Mouse (Mus musculus) hindbrain, embryonic 16.5 days (tissue): ENCODE data around the gene Rps27rt. TPM values are rescaled to one million over a fixed set of nuclear protein-coding genes. Genes with fewer than 3 reads are reported as not detected.
"Not testable (repeated sequence)": the region's sequence is repeated elsewhere in the genome, so short reads cannot be mapped to it uniquely, and the experiment has no call there.

Source experiments
- ATAC-seq: fragments of 200-750 bp; cut with Nextera tagmentation; 2 replicates; pipeline ENCODE4 v1.8.0; 2017; ENCODE audit warnings: moderate TSS enrichment, moderate library complexity
- H3K27ac ChIP-seq: fragments of 300-500 bp; sonication (generic); 2 replicates; pipeline ENCODE4 v1.5.1; 2014; ENCODE audit warnings: low read depth, mild to moderate bottlenecking, control low read depth, low read length, moderate library complexity
- H3K27me3 ChIP-seq: fragments of 300-500 bp; sonication (generic); replicated peaks from 2 replicates; pipeline ENCODE4 v1.6.1; 2014; ENCODE audit warnings: low read length; ENCODE audit not compliant: control insufficient read depth, insufficient read depth
- H3K36me3 ChIP-seq: fragments of 300-500 bp; sonication (generic); 2 replicates; pipeline ENCODE4 v1.6.1; 2014; ENCODE audit warnings: mild to moderate bottlenecking, low read length, moderate library complexity, mixed read lengths; ENCODE audit not compliant: control insufficient read depth, insufficient read depth
- H3K4me1 ChIP-seq: fragments of 300-500 bp; sonication (generic); 2 replicates; pipeline ENCODE4 v1.6.1; 2014; ENCODE audit warnings: low read depth, low read length; ENCODE audit not compliant: control insufficient read depth, insufficient read depth
- H3K4me2 ChIP-seq: fragments of 300-500 bp; sonication (generic); 2 replicates; pipeline ENCODE4 v1.6.1; 2014; ENCODE audit warnings: mild to moderate bottlenecking, low read length, control low read depth, moderate library complexity
- H3K4me3 ChIP-seq: fragments of 300-500 bp; sonication (generic); 2 replicates; pipeline ENCODE4 v1.5.1; 2014; ENCODE audit warnings: mild to moderate bottlenecking, low read length, control low read depth, moderate library complexity
- H3K9ac ChIP-seq: fragments of 300-500 bp; sonication (generic); 2 replicates; pipeline ENCODE4 v1.6.1; 2014; ENCODE audit warnings: low read depth, mild to moderate bottlenecking, control low read depth, low read length, moderate library complexity
- H3K9me3 ChIP-seq: fragments of 300-500 bp; sonication (generic); 2 replicates; pipeline ENCODE4 v1.6.1; 2014; ENCODE audit warnings: mild to moderate bottlenecking, low read length, moderate library complexity; ENCODE audit not compliant: control insufficient read depth
- WGBS: fragments of 180-500 bp; shearing (Covaris S2); extraction: QIAGEN DNeasy Blood & Tissue Kit; methylation state at CpG from one replicate; pipeline ENCODE4 v1.1.7; 2014; 5-methylcytosine and 5-hydroxymethylcytosine counted together
- polyA plus RNA-seq: library from polyadenylated mRNA; unstranded; fragments of >200 nt; fragmentation: Nextera tagmentation; extraction: Ambion mirVana; gene quantifications from 2 replicates; pipeline ENCODE4 v1.2.1, GENCODE M21; 2015

Gene Rps27rt
- polyA plus RNA-seq: 113 and 196 TPM in 2 replicates

DNA sequence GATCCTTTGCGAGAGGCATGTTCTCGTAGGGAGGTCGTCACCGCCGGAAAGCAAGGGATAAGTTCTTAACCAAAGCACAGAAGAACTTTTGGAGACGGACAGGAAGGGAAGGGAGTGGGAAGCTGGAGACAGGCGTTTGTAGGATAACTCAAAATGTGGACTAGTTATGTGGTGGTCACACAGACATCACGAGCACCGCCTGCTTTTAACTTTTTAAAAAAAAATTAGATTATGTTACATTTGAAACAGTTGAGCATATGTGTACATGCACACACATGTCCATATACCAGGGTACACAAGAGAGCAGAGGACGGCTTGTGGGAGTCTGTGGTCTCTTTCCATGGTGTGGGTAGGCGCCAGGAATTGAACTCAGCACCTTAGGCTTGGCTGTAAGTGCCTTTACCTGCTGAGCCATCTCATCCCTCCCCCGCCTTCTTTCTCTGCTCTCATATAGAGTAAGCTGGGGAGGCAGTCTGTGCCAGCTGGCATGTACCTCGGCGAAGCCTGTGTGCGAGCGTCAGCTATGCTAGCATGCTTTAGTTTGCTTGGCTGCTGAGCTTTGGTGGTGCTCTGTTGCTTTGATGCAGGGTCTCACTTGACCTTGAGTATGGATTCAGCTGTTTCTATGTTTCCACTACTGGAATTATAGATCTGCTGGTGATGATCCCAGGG lies at the start of gene Rps27rt:
Rps27rt (minus strand) TSS at position 51 of the 672 bp plus-strand sequence.
- Histone ChIP-seq H3K4me1 (peaks cover 7% of the 10 kb centered on the region), H3K9ac (no peak within 1 kb of the TSS), H3K4me2 (no peak within 1 kb of the TSS), H3K27ac (no peak within 1 kb of the TSS), H3K9me3 (no peaks in the 10 kb centered on the region), H3K4me3 (no peak within 1 kb of the TSS), H3K27me3 (no peaks in the 10 kb centered on the region), H3K36me3 (no peaks in the 10 kb centered on the region)
- WGBS: 94% methylated on average over 16 of the region's 16 CpGs
- ATAC-seq: no peak

- not testable (repeated sequence) for H3K4me1 ChIP-seq, H3K4me3 ChIP-seq, H3K27me3 ChIP-seq, ATAC-seq, H3K9me3 ChIP-seq, H3K27ac ChIP-seq, H3K4me2 ChIP-seq, H3K9ac ChIP-seq, H3K36me3 ChIP-seq
- 90% methylated on average over 1 of the region's 1 CpGs for WGBS
Observed at GRCm38 (mm10) chr9:115031046-115031445, 48.5 kb upstream of the Rps27rt start.

GRCm38 (mm10) chr9:115030581-115030980 lies 48.0 kb upstream of the Rps27rt start:
- Histone ChIP-seq H3K9me3 (0 out of 2 replicates have a peak, but pooled peaks cover 3% of the 10 kb centered on the region), H3K36me3 (no peaks in the 10 kb centered on the region), H3K4me3 (no peak overlapping the region), H3K9ac (no peak overlapping the region), H3K27ac (no peak overlapping the region), H3K27me3 (no peaks in the 10 kb centered on the region), H3K4me1 (peaks cover 6% of the 10 kb centered on the region), H3K4me2 (no peak overlapping the region)
- 37% methylated on average over 4 of the region's 4 CpGs for WGBS
- ATAC-seq: no peak

- no peak overlapping the region for H3K4me3 ChIP-seq
- no peaks in the 10 kb centered on the region for H3K27me3 ChIP-seq
- no peaks in the 10 kb centered on the region for H3K36me3 ChIP-seq
- H3K27ac ChIP-seq: no peak overlapping the region
- peak; percentile 72 for ATAC-seq
- no peak overlapping the region for H3K4me2 ChIP-seq
- 0 out of 2 replicates have a peak, but pooled peaks cover 3% of the 10 kb centered on the region for H3K9me3 ChIP-seq
- peaks cover 6% of the 10 kb centered on the region for H3K4me1 ChIP-seq
- no peak overlapping the region for H3K9ac ChIP-seq
- 0% methylated on average over 3 of the region's 3 CpGs for WGBS
Observed at GRCm38 (mm10) chr9:115029307-115029706, 46.8 kb upstream of the Rps27rt start.

- Histone ChIP-seq H3K27ac (peak overlapping the region; percentile 51; the same call in 1 of the 2 replicates), H3K4me3 (no peak overlapping the region), H3K4me2 (no peak overlapping the region), H3K4me1 (peaks cover 4% of the 10 kb centered on the region), H3K36me3 (no peaks in the 10 kb centered on the region), H3K9ac (no peak overlapping the region), H3K27me3 (no peaks in the 10 kb centered on the region), H3K9me3 (0 out of 2 replicates have a peak, but pooled peaks cover 3% of the 10 kb centered on the region)
- 82% methylated on average over 10 of the region's 10 CpGs for WGBS
- ATAC-seq: no peak
Observed at GRCm38 (mm10) chr9:115023708-115024383, 41.3 kb upstream of the Rps27rt start.

DNA sequence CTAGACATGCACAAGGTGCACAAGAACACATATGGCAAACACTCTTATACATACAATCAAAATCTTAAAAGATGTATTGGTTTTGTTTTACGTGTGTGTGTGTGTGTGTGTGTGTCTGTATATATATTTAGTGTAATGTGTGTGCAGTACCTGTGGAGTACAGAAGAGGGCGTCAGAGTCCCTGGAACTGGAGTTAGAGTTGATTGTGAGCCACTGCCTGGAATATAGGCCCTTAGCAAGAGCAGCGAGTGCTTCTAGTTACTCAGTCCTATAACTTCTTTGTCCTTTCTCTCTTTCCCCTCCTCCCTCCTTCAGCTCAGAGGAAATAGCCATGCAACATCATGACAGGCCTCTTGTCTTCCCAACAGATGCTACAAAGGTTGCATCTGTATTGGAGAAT lies 40.6 kb upstream of the Rps27rt start:
- no peaks in the 10 kb centered on the region for H3K27me3 ChIP-seq
- 89% methylated on average over 3 of the region's 3 CpGs for WGBS
- no peak overlapping the region for H3K27ac ChIP-seq
- no peaks in the 10 kb centered on the region for H3K36me3 ChIP-seq
- H3K9me3 ChIP-seq: 0 out of 2 replicates have a peak, but pooled peaks cover 3% of the 10 kb centered on the region
- peaks cover 4% of the 10 kb centered on the region for H3K4me1 ChIP-seq
- H3K4me2 ChIP-seq: no peak overlapping the region
- H3K9ac ChIP-seq: no peak overlapping the region
- H3K4me3 ChIP-seq: no peak overlapping the region
- no peak for ATAC-seq

GRCm38 (mm10) chr9:115021419-115021818 lies 38.9 kb upstream of the Rps27rt start:
- ATAC-seq: no peak
- H3K4me1 ChIP-seq: peaks cover 4% of the 10 kb centered on the region
- H3K27ac ChIP-seq: no peak overlapping the region
- H3K4me2 ChIP-seq: no peak overlapping the region
- WGBS: 82% methylated on average over 2 of the region's 2 CpGs
- H3K4me3 ChIP-seq: no peak overlapping the region
- 0 out of 2 replicates have a peak, but pooled peaks cover 3% of the 10 kb centered on the region for H3K9me3 ChIP-seq
- no peaks in the 10 kb centered on the region for H3K36me3 ChIP-seq
- H3K9ac ChIP-seq: no peak overlapping the region
- no peaks in the 10 kb centered on the region for H3K27me3 ChIP-seq

DNA sequence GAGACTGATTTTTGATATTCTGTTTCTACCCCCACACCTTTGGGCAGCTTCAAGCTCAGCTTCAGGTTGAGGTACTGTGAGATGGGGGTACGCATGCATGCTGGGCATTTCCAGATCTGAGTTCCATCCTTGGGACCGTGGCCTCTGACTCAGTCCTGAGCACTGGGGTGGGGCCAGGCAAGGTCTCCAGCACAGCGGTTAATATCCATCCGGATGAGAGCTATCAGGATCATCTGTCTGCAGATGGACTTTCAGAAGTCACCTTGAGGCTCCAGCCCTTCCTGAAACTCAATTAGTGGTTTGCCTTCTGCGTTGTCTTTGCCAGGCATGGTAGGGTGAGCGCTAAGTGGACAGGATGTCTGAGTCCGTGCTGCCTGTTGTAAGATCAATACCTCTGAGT lies 37.6 kb upstream of the Rps27rt start:
- H3K4me1 ChIP-seq: peaks cover 4% of the 10 kb centered on the region
- H3K27me3 ChIP-seq: no peaks in the 10 kb centered on the region
- ATAC-seq: no peak
- no peaks in the 10 kb centered on the region; the same call in 1 of the 2 replicates for H3K9me3 ChIP-seq
- H3K9ac ChIP-seq: no peak overlapping the region
- H3K27ac ChIP-seq: no peak overlapping the region
- H3K4me3 ChIP-seq: no peak overlapping the region
- WGBS: 88% methylated on average over 7 of the region's 7 CpGs
- no peaks in the 10 kb centered on the region for H3K36me3 ChIP-seq
- no peak overlapping the region for H3K4me2 ChIP-seq

DNA sequence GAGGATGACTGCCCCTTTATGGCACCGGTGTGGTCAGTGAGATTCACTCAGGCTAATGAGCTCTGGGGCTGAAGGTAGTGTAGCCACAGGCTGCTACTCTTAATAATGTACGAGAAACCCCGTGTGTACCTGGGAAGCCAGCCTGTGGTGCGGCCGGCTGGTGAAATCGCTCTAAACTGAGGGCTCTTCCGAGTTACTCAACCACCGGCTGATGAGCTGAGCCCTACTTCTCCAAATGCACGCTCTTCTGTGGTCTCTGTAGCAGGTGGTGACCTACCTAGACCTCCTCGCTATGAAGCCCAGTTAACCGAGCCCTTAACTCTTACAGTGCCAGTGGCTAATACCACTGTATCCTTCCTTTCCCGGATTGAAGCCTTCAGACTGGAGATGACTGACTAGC lies 29.8 kb upstream of the Rps27rt start:
- H3K27me3 ChIP-seq: no peaks in the 10 kb centered on the region
- no peak overlapping the region for H3K4me2 ChIP-seq
- no peak for ATAC-seq
- no peaks in the 10 kb centered on the region for H3K4me1 ChIP-seq
- no peak overlapping the region for H3K9ac ChIP-seq
- peaks cover 3% of the 10 kb centered on the region; the same call in 1 of the 2 replicates for H3K9me3 ChIP-seq
- H3K36me3 ChIP-seq: no peaks in the 10 kb centered on the region
- WGBS: 64% methylated on average over 12 of the region's 12 CpGs
- no peak overlapping the region for H3K4me3 ChIP-seq
- H3K27ac ChIP-seq: no peak overlapping the region
